Mouse (Mus musculus): ENCODE measurements around the gene Vpreb2.
"Not testable (repeated sequence)": the region's sequence is repeated elsewhere in the genome, so short reads cannot be mapped to it uniquely, and the experiment has no call there.

The Vpreb2 gene

GRCm38 (mm10) chr16:17987703-17988102 lies 7.5 kb downstream of the Vpreb2 start:
- no peak for DNase-seq (ENCODE audit: low read depth, low spot score)

- not testable (repeated sequence) for DNase-seq (ENCODE audit: low read depth, low spot score)
Observed at GRCm38 (mm10) chr16:17992321-17992720, 12.1 kb downstream of the Vpreb2 start.

GRCm38 (mm10) chr16:17999668-18000067 lies 19.4 kb downstream of the Vpreb2 start:
- no peak for DNase-seq (ENCODE audit: low read depth, low spot score)

DNA sequence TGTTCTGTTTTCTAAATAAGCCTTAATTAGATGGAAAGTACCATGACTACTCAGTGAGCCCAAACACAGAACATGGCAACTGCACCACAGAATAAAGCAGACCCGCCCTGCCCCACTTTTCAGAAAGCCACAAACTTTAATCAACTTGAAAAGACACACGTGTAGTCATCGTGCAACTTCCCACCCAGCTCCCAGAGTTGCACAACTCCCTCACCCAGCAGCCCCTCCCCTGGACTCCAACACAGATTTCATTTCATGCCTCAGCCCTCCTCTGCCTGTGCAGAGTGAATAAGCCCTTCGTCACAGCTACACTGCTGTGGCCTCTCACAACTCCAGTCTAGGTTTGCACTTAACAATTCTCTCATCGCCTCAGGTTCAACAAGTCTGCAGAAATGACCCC lies 24.4 kb downstream of the Vpreb2 start:
- DNase-seq (ENCODE audit: low read depth, low spot score), result no peak

GRCm38 (mm10) chr16:18007083-18007482 lies 26.9 kb downstream of the Vpreb2 start:
- DNase-seq (ENCODE audit: low read depth, low spot score), result no peak

GRCm38 (mm10) chr16:18011101-18011500 lies 30.9 kb downstream of the Vpreb2 start:
- DNase-seq (ENCODE audit: low read depth, low spot score), result no peak

- DNase-seq (ENCODE audit: low read depth, low spot score), result not testable (repeated sequence)
Observed at GRCm38 (mm10) chr16:18016482-18016881, 36.3 kb downstream of the Vpreb2 start.

GRCm38 (mm10) chr16:18022780-18023557 lies 42.7 kb downstream of the Vpreb2 start:
- no peak for DNase-seq (ENCODE audit: low read depth, low spot score)

- no peak for DNase-seq (ENCODE audit: low read depth, low spot score)
Observed at GRCm38 (mm10) chr16:18027371-18027770, 47.1 kb downstream of the Vpreb2 start.
